Mouse (Mus musculus) midbrain, embryonic 16.5 days (tissue): ENCODE data around the gene Naga. TPM values are rescaled to one million over a fixed set of nuclear protein-coding genes. Genes with fewer than 3 reads are reported as not detected.
A peak's percentile ranks its signal among the peaks of the same experiment; 100 is the strongest.

Experiments
- ATAC-seq: fragments of 200-750 bp; cut with Nextera tagmentation; 2 replicates; pipeline ENCODE4 v1.8.0; 2017; ENCODE audit warnings: moderate TSS enrichment
- H3K27ac ChIP-seq: fragments of 300-500 bp; sonication (generic); 2 replicates; pipeline ENCODE4 v1.5.1; 2014; ENCODE audit warnings: mild to moderate bottlenecking, low read length, mixed read lengths
- H3K27me3 ChIP-seq: fragments of 300-500 bp; sonication (generic); 2 replicates; pipeline ENCODE4 v1.6.1; 2014; ENCODE audit warnings: low read depth, low read length, mixed read lengths; ENCODE audit not compliant: control insufficient read depth, insufficient read depth
- H3K36me3 ChIP-seq: fragments of 300-500 bp; sonication (generic); 2 replicates; pipeline ENCODE4 v1.6.1; 2014; ENCODE audit warnings: mild to moderate bottlenecking, low read length, moderate library complexity, mixed read lengths; ENCODE audit not compliant: control insufficient read depth, insufficient read depth
- H3K4me1 ChIP-seq: fragments of 300-500 bp; sonication (generic); 2 replicates; pipeline ENCODE4 v1.6.1; 2014; ENCODE audit warnings: mild to moderate bottlenecking, low read length, mixed read lengths; ENCODE audit not compliant: control insufficient read depth, insufficient read depth
- H3K4me2 ChIP-seq: fragments of 300-500 bp; sonication (generic); 2 replicates; pipeline ENCODE4 v1.6.1; 2014; ENCODE audit warnings: mild to moderate bottlenecking, low read length, mixed read lengths
- H3K4me3 ChIP-seq: fragments of 300-500 bp; sonication (generic); 2 replicates; pipeline ENCODE4 v1.5.1; 2014; ENCODE audit warnings: low read depth, mild to moderate bottlenecking, low read length, moderate library complexity, mixed read lengths
- H3K9ac ChIP-seq: fragments of 300-500 bp; sonication (generic); 2 replicates; pipeline ENCODE4 v1.6.1; 2014; ENCODE audit warnings: low read depth, low read length, mixed read lengths
- H3K9me3 ChIP-seq: fragments of 300-500 bp; sonication (generic); replicated peaks from 2 replicates; pipeline ENCODE4 v1.6.1; 2014; ENCODE audit warnings: mild to moderate bottlenecking, low read length, mixed read lengths; ENCODE audit not compliant: control insufficient read depth, poor library complexity, severe bottlenecking
- WGBS: fragments of 180-500 bp; shearing (Covaris S2); extraction: QIAGEN DNeasy Blood & Tissue Kit; methylation state at CpG from one replicate; pipeline ENCODE4 v1.1.7; 2014; 5-methylcytosine and 5-hydroxymethylcytosine counted together
- polyA plus RNA-seq: library from polyadenylated mRNA; unstranded; fragments of >200 nt; fragmentation: Nextera tagmentation; extraction: Ambion mirVana; gene quantifications from 2 replicates; pipeline ENCODE4 v1.2.1, GENCODE M21; 2015

Gene Naga
- polyA plus RNA-seq, 1 experiment from 2014 or later, result 28.0 TPM

- Histone ChIP-seq H3K4me3 (no peak overlapping the region), H3K27me3 (no peaks in the 10 kb centered on the region), H3K27ac (peak overlapping the region; percentile 39), H3K4me1 (peaks cover 10% of the 10 kb centered on the region), H3K9ac (no peak overlapping the region), H3K4me2 (0 out of 2 replicates have a peak overlapping the region, but pooled peaks have one; percentile 5), H3K36me3 (peaks cover 27% of the 10 kb centered on the region), H3K9me3 (no peaks in the 10 kb centered on the region)
- ATAC-seq, result peak; percentile 69
- WGBS, result 3% methylated on average over 7 of the region's 7 CpGs
Observed at GRCm38 (mm10) chr15:82293271-82293711, 45.4 kb downstream of the Naga start.

GRCm38 (mm10) chr15:82292851-82293250, 45.9 kb downstream of the Naga start:
- H3K4me3 ChIP-seq, result no peak overlapping the region

GRCm38 (mm10) chr15:82290252-82290651, 48.5 kb downstream of the Naga start:
- WGBS, result 88% methylated on average over 7 of the region's 7 CpGs
- H3K36me3 ChIP-seq, result peaks cover 48% of the 10 kb centered on the region
- H3K4me1 ChIP-seq, result peaks cover 10% of the 10 kb centered on the region

More at GRCm38 (mm10) chr15:82292851-82293250, 45.9 kb downstream of the Naga start:
- H3K4me1 ChIP-seq, result peaks cover 10% of the 10 kb centered on the region
- H3K27ac ChIP-seq, result peak overlapping the region; percentile 39; the same call in 1 of the 2 replicates
- WGBS, result 9% methylated on average over 5 of the region's 5 CpGs
- no peaks in the 10 kb centered on the region for H3K27me3 ChIP-seq
- peak; percentile 36 for ATAC-seq
- no peak overlapping the region for H3K9ac ChIP-seq
- peaks cover 28% of the 10 kb centered on the region for H3K36me3 ChIP-seq
- H3K9me3 ChIP-seq, result no peaks in the 10 kb centered on the region
- no peak overlapping the region for H3K4me2 ChIP-seq

GRCm38 (mm10) chr15:82286157-82286556, 52.6 kb downstream of the Naga start:
- Histone ChIP-seq H3K9me3 (no peaks in the 10 kb centered on the region), H3K27ac (no peak overlapping the region), H3K4me3 (no peak overlapping the region), H3K36me3 (peaks cover 70% of the 10 kb centered on the region), H3K27me3 (no peaks in the 10 kb centered on the region), H3K4me1 (no peaks in the 10 kb centered on the region), H3K9ac (no peak overlapping the region), H3K4me2 (no peak overlapping the region)
- no peak for ATAC-seq
- 68% methylated on average over 12 of the region's 12 CpGs for WGBS

More at GRCm38 (mm10) chr15:82290252-82290651, 48.5 kb downstream of the Naga start:
- no peak overlapping the region for H3K4me3 ChIP-seq
- no peak for ATAC-seq
- no peaks in the 10 kb centered on the region for H3K9me3 ChIP-seq
- H3K27me3 ChIP-seq, result no peaks in the 10 kb centered on the region
- no peak overlapping the region for H3K9ac ChIP-seq
- H3K27ac ChIP-seq, result no peak overlapping the region
- no peak overlapping the region for H3K4me2 ChIP-seq

- ATAC-seq, result no peak
- no peak overlapping the region for H3K4me3 ChIP-seq
- peaks cover 23% of the 10 kb centered on the region for H3K4me1 ChIP-seq
- WGBS, result 82% methylated on average over 4 of the region's 4 CpGs
- H3K4me2 ChIP-seq, result no peak overlapping the region
- H3K27ac ChIP-seq, result no peak overlapping the region
- no peak overlapping the region for H3K9ac ChIP-seq
- H3K9me3 ChIP-seq, result no peaks in the 10 kb centered on the region
- H3K36me3 ChIP-seq, result peaks cover 41% of the 10 kb centered on the region
- H3K27me3 ChIP-seq, result no peaks in the 10 kb centered on the region
Observed at GRCm38 (mm10) chr15:82280638-82281037, 58.1 kb downstream of the Naga start.

Other genes starting within 250 kb of the Naga start
- gene Ccdc134, start 211.0 kb downstream of the Naga start, polyA plus RNA-seq, result 10.5 and 11.3 TPM in 2 replicates
- gene Srebf2, start 191.7 kb downstream of the Naga start, polyA plus RNA-seq, result 194 and 218 TPM in 2 replicates
- gene Shisa8, start 126.1 kb downstream of the Naga start, polyA plus RNA-seq, result 0.77 and 1.0 TPM in 2 replicates
- gene Tnfrsf13c, start 114.6 kb downstream of the Naga start, polyA plus RNA-seq, result 0.14 TPM in 1 of 2 replicates, not detected in the other
- 12.7 and 13.9 TPM in 2 replicates for gene Cenpm, start 94.2 kb downstream of the Naga start, polyA plus RNA-seq
- gene 1500009C09Rik, start 86.5 kb downstream of the Naga start, polyA plus RNA-seq, result 21.0 and 21.7 TPM in 2 replicates
- 406 and 437 TPM in 2 replicates for gene Sept3, start 64.0 kb downstream of the Naga start, polyA plus RNA-seq
- 0.25 TPM in 1 of 2 replicates, not detected in the other for gene Wbp2nl, start 40.0 kb downstream of the Naga start, polyA plus RNA-seq
- 1.1 and 1.5 TPM in 2 replicates for gene Pheta2, start within 50 bp of the Naga start, polyA plus RNA-seq
- gene Smdt1, start within 50 bp of the Naga start, polyA plus RNA-seq, result 300 and 320 TPM in 2 replicates
- 321 and 346 TPM in 2 replicates for gene Ndufa6, start 15.4 kb upstream of the Naga start, polyA plus RNA-seq
- 1.2 and 1.5 TPM in 2 replicates for gene Cyp2d22, start 41.3 kb upstream of the Naga start, polyA plus RNA-seq
- not detected in 2 replicates for gene Cyp2d11, start 55.1 kb upstream of the Naga start, polyA plus RNA-seq
- not detected in 2 replicates for gene Cyp2d10, start 68.3 kb upstream of the Naga start, polyA plus RNA-seq
- gene Cyp2d9, start 94.5 kb upstream of the Naga start, polyA plus RNA-seq, result not detected in 2 replicates
- not detected in 2 replicates for gene Cyp2d12, start 216.1 kb upstream of the Naga start, polyA plus RNA-seq